Mouse (Mus musculus): Measurements from ENCODE around the gene Rfxank. TPM values are rescaled to one million over a fixed set of nuclear protein-coding genes. Genes with fewer than 3 reads are reported as not detected.

Rfxank gene
- total RNA-seq (2023): 29.2 to 34.9 TPM (median 32.5 TPM) in 4 replicates

GRCm38 (mm10) chr8:70139026-70139857 lies at the start of gene Rfxank, which contains the start of the genes Borcs8 and Mef2b:
Gene Rfxank (minus strand): TSS chr8:70139154.
Gene Borcs8 (plus strand): TSS chr8:70139499.
Gene Mef2b (plus strand): TSS chr8:70139711.

GRCm38 (mm10) chr8:70172043-70172681 lies 33.2 kb upstream of the Rfxank start, which contains the start of gene Tmem161a:
Gene Tmem161a (plus strand): TSS chr8:70172356.

GRCm38 (mm10) chr8:70131166-70131883 lies 7.6 kb downstream of the Rfxank start, which contains the start of gene Nr2c2ap:
Gene Nr2c2ap (plus strand): TSS chr8:70131333.

GRCm38 (mm10) chr8:70120667-70121066 lies 18.3 kb downstream of the Rfxank start, which contains the start of gene Ncan:
Gene Ncan (minus strand): TSS chr8:70120873.

GRCm38 (mm10) chr8:70083285-70083684 lies 55.7 kb downstream of the Rfxank start, which contains the start of gene Hapln4:
Gene Hapln4 (plus strand): TSS chr8:70083457.

Other genes starting within 250 kb of the Rfxank start
- 0.46 to 1.8 TPM (median 0.86 TPM) in 4 replicates for gene Tssk6, start 237.0 kb downstream of the Rfxank start, total RNA-seq (2023)
- 46.4 to 56.3 TPM (median 47.7 TPM) in 4 replicates for gene Ndufa13, start 236.6 kb downstream of the Rfxank start, total RNA-seq (2023)
- gene Yjefn3, start 236.4 kb downstream of the Rfxank start, total RNA-seq (2023): 0.97 TPM in 1 of 4 replicates, not detected in the others
- gene Gatad2a, start 142.8 kb downstream of the Rfxank start, total RNA-seq (2023): 91.2 to 119 TPM (median 106 TPM) in 4 replicates
- gene Mau2, start 96.4 kb downstream of the Rfxank start, total RNA-seq (2023): 120 to 135 TPM (median 124 TPM) in 4 replicates
- 41.7 to 48.8 TPM (median 46.5 TPM) in 4 replicates for gene Sugp1, start 96.3 kb downstream of the Rfxank start, total RNA-seq (2023)
- gene Tm6sf2, start 66.2 kb downstream of the Rfxank start, total RNA-seq (2023): 0.41 to 0.42 TPM in 2 of 4 replicates, not detected in the others
- gene Hapln4, start 55.7 kb downstream of the Rfxank start, total RNA-seq (2023): not detected in 4 replicates
- gene Ncan, start 18.3 kb downstream of the Rfxank start, total RNA-seq (2023): 0.12 to 0.24 TPM (median 0.12 TPM) in 4 replicates
- 26.8 to 34.5 TPM (median 33.3 TPM) in 4 replicates for gene Nr2c2ap, start 7.8 kb downstream of the Rfxank start, total RNA-seq (2023)
- gene Borcs8, start 345 bp upstream of the Rfxank start, total RNA-seq (2023): 47.1 to 58.2 TPM (median 52.7 TPM) in 4 replicates
- gene Mef2b, start 557 bp upstream of the Rfxank start, total RNA-seq (2023): 2.4 to 4.5 TPM (median 4.0 TPM) in 4 replicates
- 43.7 to 57.9 TPM (median 47.4 TPM) in 4 replicates for gene Tmem161a, start 33.2 kb upstream of the Rfxank start, total RNA-seq (2023)
- 3.6 to 6.2 TPM (median 4.5 TPM) in 4 replicates for gene Slc25a42, start 73.2 kb upstream of the Rfxank start, total RNA-seq (2023)
- gene Sugp2, start 95.1 kb upstream of the Rfxank start, total RNA-seq (2023): 65.9 to 70.7 TPM (median 67.1 TPM) in 4 replicates
- gene Armc6, start 95.3 kb upstream of the Rfxank start, total RNA-seq (2023): 7.2 to 11.5 TPM (median 10.0 TPM) in 4 replicates
- gene Homer3, start 143.7 kb upstream of the Rfxank start, total RNA-seq (2023): 6.2 to 9.0 TPM (median 6.9 TPM) in 4 replicates
- gene Ddx49, start 163.3 kb upstream of the Rfxank start, total RNA-seq (2023): 67.5 to 86.5 TPM (median 76.3 TPM) in 4 replicates
- 94.5 to 110 TPM (median 108 TPM) in 4 replicates for gene Cope, start 163.4 kb upstream of the Rfxank start, total RNA-seq (2023)
- not detected in 4 replicates for gene Cers1, start 176.6 kb upstream of the Rfxank start, total RNA-seq (2023)
- gene Gdf1, start 190.7 kb upstream of the Rfxank start, total RNA-seq (2023): not detected in 4 replicates
- 68.7 to 78.5 TPM (median 70.9 TPM) in 4 replicates for gene Upf1, start 214.1 kb upstream of the Rfxank start, total RNA-seq (2023)
- gene Comp, start 234.4 kb upstream of the Rfxank start, total RNA-seq (2023): 0.48 TPM in 1 of 4 replicates, not detected in the others